Mouse (Mus musculus): ENCODE data around the gene Cyp4v3.

- TF ChIP-seq POLR2A (IDR thresholded peaks at IDR 0.05; ENCODE audit: extremely low read depth, insufficient read depth, low read length) = no peak
- TF ChIP-seq CTCF (IDR thresholded peaks at IDR 0.05; ENCODE audit: extremely low read depth, insufficient read depth, low read length) = 0 out of 2 replicates have a peak, but pooled peaks have one; percentile 17
Measured at GRCm38 (mm10) chr8:45362323-45362722, 29.3 kb upstream of the Cyp4v3 start.
